Mouse (Mus musculus) lung, postnatal 0 days (tissue): Measurements from ENCODE around the gene Cadm4. TPM values are rescaled to one million over a fixed set of nuclear protein-coding genes. Genes with fewer than 3 reads are reported as not detected.
A peak's percentile ranks its signal among the peaks of the same experiment; 100 is the strongest.

Experiments
- ATAC-seq: fragments of 200-750 bp; cut with Nextera tagmentation; 2 replicates; pipeline ENCODE4 v1.8.0; 2017; ENCODE audit warnings: moderate library complexity
- DNase-seq: peaks from one replicate; pipeline ENCODE4 v3.0.0-alpha.2; 2016; ENCODE audit warnings: low spot score
- H3K27ac ChIP-seq: fragments of 300-500 bp; sonication (generic); 2 replicates; pipeline ENCODE4 v1.5.1; 2014; ENCODE audit warnings: antibody characterized with exemption, mild to moderate bottlenecking, low read length, mixed read lengths
- H3K27me3 ChIP-seq: fragments of 300-500 bp; sonication (generic); replicated peaks from 2 replicates; pipeline ENCODE4 v1.6.1; 2014; ENCODE audit warnings: low read length, mixed read lengths; ENCODE audit not compliant: insufficient read depth
- H3K36me3 ChIP-seq: fragments of 300-500 bp; sonication (generic); 2 replicates; pipeline ENCODE4 v1.6.1; 2014; ENCODE audit warnings: low read length, mixed read lengths; ENCODE audit not compliant: insufficient read depth
- H3K4me1 ChIP-seq: fragments of 300-500 bp; sonication (generic); 2 replicates; pipeline ENCODE4 v1.6.1; 2014; ENCODE audit warnings: antibody characterized with exemption, low read depth, low read length, mixed read lengths; ENCODE audit not compliant: insufficient read depth
- H3K4me2 ChIP-seq: fragments of 300-500 bp; sonication (generic); replicated peaks from 2 replicates; pipeline ENCODE4 v1.6.1; 2014; ENCODE audit warnings: low read depth, mild to moderate bottlenecking, low read length, moderate library complexity, mixed read lengths
- H3K4me3 ChIP-seq: fragments of 300-500 bp; sonication (generic); 2 replicates; pipeline ENCODE4 v1.5.1; 2014; ENCODE audit warnings: low read depth, low read length
- H3K9ac ChIP-seq: fragments of 300-500 bp; sonication (generic); replicated peaks from 2 replicates; pipeline ENCODE4 v1.6.1; 2014; ENCODE audit warnings: low read depth, mild to moderate bottlenecking
- H3K9me3 ChIP-seq: fragments of 300-500 bp; sonication (generic); 2 replicates; pipeline ENCODE4 v1.6.1; 2016; ENCODE audit warnings: low read length, mixed read lengths
- CTCF ChIP-seq: IDR thresholded peaks from 2 replicates; pipeline ENCODE4 v1.5.1; 2016; ENCODE audit warnings: antibody characterized with exemption, mild to moderate bottlenecking
- EP300 ChIP-seq: IDR thresholded peaks from 2 replicates; pipeline ENCODE4 v1.6.1; 2016; ENCODE audit warnings: antibody characterized with exemption, mild to moderate bottlenecking, control low read depth
- WGBS: fragments of 180-500 bp; shearing (Covaris S2); extraction: QIAGEN DNeasy Blood & Tissue Kit; methylation state at CpG from one replicate; pipeline ENCODE4 v1.1.7; 2014; 5-methylcytosine and 5-hydroxymethylcytosine counted together
- polyA plus RNA-seq: library from polyadenylated mRNA; unstranded; fragments of >200 nt; fragmentation: Nextera tagmentation; extraction: Ambion mirVana; gene quantifications from 2 replicates; pipeline ENCODE4 v1.2.1, GENCODE M21; 2015

Gene Cadm4
- polyA plus RNA-seq, 1 experiment from 2014 or later, result 1.7 TPM

- Histone ChIP-seq H3K9ac (no peak overlapping the region), H3K36me3 (no peaks in the 10 kb centered on the region), H3K4me2 (no peak overlapping the region), H3K9me3 (no peaks in the 10 kb centered on the region), H3K27me3 (no peaks in the 10 kb centered on the region), H3K4me1 (no peaks in the 10 kb centered on the region), H3K4me3 (no peak overlapping the region), H3K27ac (no peak overlapping the region)
- ATAC-seq (peak; percentile 87), DNase-seq (peak; percentile 72)
- 34% methylated on average over 5 of the region's 5 CpGs for WGBS
- TF ChIP-seq EP300, result no peak
- TF ChIP-seq CTCF, result no peak
Measured at GRCm38 (mm10) chr7:24522805-24523204, 41.0 kb downstream of the Cadm4 start.

DNA sequence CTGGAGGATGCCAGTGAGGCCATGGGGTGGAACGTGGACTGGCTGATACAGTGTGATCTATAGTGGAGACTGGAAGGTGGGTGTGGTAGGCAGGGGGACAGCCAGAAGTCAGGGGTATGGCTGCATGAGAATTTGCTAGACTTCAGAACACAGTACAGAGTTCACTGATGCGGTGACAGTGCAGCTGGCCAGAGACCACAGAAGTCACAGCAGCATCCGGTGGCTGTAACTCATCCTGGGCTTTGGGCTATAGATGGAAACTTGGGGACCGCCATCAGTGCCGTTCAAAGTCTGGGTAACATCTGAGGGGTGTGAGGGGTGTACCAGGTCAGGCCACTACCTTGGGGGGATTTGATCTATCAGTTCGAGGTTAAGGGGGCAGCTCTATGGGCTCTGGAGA, 41.9 kb downstream of the Cadm4 start:
- Histone ChIP-seq H3K4me3 (no peak overlapping the region), H3K27ac (no peak overlapping the region), H3K36me3 (no peaks in the 10 kb centered on the region), H3K4me2 (no peak overlapping the region), H3K9ac (no peak overlapping the region), H3K27me3 (no peaks in the 10 kb centered on the region), H3K4me1 (no peaks in the 10 kb centered on the region), H3K9me3 (no peaks in the 10 kb centered on the region)
- DNase-seq (no peak), ATAC-seq (no peak)
- 82% methylated on average over 6 of the region's 6 CpGs for WGBS
- TF ChIP-seq CTCF (no peak), EP300 (no peak)

- Histone ChIP-seq H3K9me3 (no peaks in the 10 kb centered on the region), H3K27ac (no peak overlapping the region), H3K9ac (no peak overlapping the region), H3K27me3 (no peaks in the 10 kb centered on the region), H3K4me2 (no peak overlapping the region), H3K4me1 (peaks cover 4% of the 10 kb centered on the region; the same call in 1 of the 2 replicates), H3K4me3 (no peak overlapping the region), H3K36me3 (no peaks in the 10 kb centered on the region)
- no peak for DNase-seq
- TF ChIP-seq EP300 (no peak), CTCF (peak; percentile 28)
- 74% methylated on average over 6 of the region's 6 CpGs for WGBS
- ATAC-seq, result no peak
Measured at GRCm38 (mm10) chr7:24524978-24525377, 43.2 kb downstream of the Cadm4 start.

GRCm38 (mm10) chr7:24525686-24526420, 44.0 kb downstream of the Cadm4 start:
- TF ChIP-seq CTCF, result no peak
- TF ChIP-seq EP300, result no peak
- no peaks in the 10 kb centered on the region for H3K27me3 ChIP-seq
- no peak overlapping the region for H3K27ac ChIP-seq
- DNase-seq (no peak), ATAC-seq (no peak)
- H3K4me3 ChIP-seq, result no peak overlapping the region
- no peak overlapping the region for H3K9ac ChIP-seq
- H3K36me3 ChIP-seq, result no peaks in the 10 kb centered on the region
- 79% methylated on average over 12 of the region's 12 CpGs for WGBS
- H3K9me3 ChIP-seq, result no peaks in the 10 kb centered on the region
- H3K4me1 ChIP-seq, result peaks cover 4% of the 10 kb centered on the region; the same call in 1 of the 2 replicates
- H3K4me2 ChIP-seq, result no peak overlapping the region

DNA sequence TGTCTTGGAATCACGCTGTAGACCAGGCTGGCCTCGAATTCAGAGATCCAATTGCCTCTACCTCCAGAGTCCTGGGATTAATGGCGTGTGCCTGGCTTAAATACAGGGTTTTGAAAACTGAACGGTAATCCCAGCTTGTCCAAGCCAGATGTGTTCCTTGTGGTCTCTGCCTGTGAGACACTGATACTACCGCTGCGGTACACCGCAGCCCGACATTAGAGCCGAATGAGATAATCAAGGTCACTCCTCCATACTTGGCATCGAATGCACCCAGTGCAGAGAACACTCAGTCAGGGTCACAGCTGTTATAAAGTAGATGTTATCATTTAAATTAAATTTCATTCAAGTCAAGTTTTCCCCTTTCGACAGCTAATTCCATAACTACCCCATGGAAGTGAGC, 47.0 kb downstream of the Cadm4 start:
- DNase-seq, result no peak
- WGBS, result 91% methylated on average over 11 of the region's 11 CpGs
- TF ChIP-seq EP300 (no peak), CTCF (no peak)

GRCm38 (mm10) chr7:24529580-24529979, 47.8 kb downstream of the Cadm4 start:
- H3K9ac ChIP-seq, result peak overlapping the region; percentile 58
- peak; percentile 24 for DNase-seq
- no peaks in the 10 kb centered on the region for H3K27me3 ChIP-seq
- peak overlapping the region; percentile 81 for H3K27ac ChIP-seq
- H3K4me3 ChIP-seq, result peak overlapping the region; percentile 61
- H3K4me2 ChIP-seq, result peak overlapping the region; percentile 63
- 59% methylated on average over 11 of the region's 11 CpGs for WGBS
- TF ChIP-seq CTCF (no peak), EP300 (no peak)
- H3K4me1 ChIP-seq, result peaks cover 4% of the 10 kb centered on the region; the same call in 1 of the 2 replicates
- peaks cover 8% of the 10 kb centered on the region; the same call in 1 of the 2 replicates for H3K36me3 ChIP-seq
- ATAC-seq, result no peak
- no peaks in the 10 kb centered on the region for H3K9me3 ChIP-seq

More for the DNA sequence above, 47.0 kb downstream of the Cadm4 start:
- H3K27ac ChIP-seq, result no peak overlapping the region
- no peaks in the 10 kb centered on the region for H3K27me3 ChIP-seq
- no peak overlapping the region for H3K9ac ChIP-seq
- peaks cover 4% of the 10 kb centered on the region; the same call in 1 of the 2 replicates for H3K4me1 ChIP-seq
- no peaks in the 10 kb centered on the region for H3K9me3 ChIP-seq
- H3K36me3 ChIP-seq, result peaks cover 3% of the 10 kb centered on the region; the same call in 1 of the 2 replicates
- no peak for ATAC-seq
- H3K4me2 ChIP-seq, result no peak overlapping the region
- no peak overlapping the region for H3K4me3 ChIP-seq
